Mouse (Mus musculus) testis, adult 2 months (tissue): ENCODE measurements around the gene Dhtkd1.

Source experiments
- CTCF ChIP-seq: fragments of 200-500 bp; IDR thresholded peaks from 2 replicates; pipeline ENCODE4 v1.5.1; 2012; ENCODE audit warnings: low read depth, mild to moderate bottlenecking, inconsistent platforms, low read length, moderate library complexity; ENCODE audit not compliant: control insufficient read depth, insufficient read depth, insufficient replicate concordance
- POLR2A ChIP-seq: fragments of 200-500 bp; IDR thresholded peaks from 2 replicates; pipeline ENCODE4 v1.6.1; 2012; ENCODE audit warnings: low read depth, mild to moderate bottlenecking, inconsistent platforms, low read length, moderate library complexity; ENCODE audit not compliant: control insufficient read depth

DNA sequence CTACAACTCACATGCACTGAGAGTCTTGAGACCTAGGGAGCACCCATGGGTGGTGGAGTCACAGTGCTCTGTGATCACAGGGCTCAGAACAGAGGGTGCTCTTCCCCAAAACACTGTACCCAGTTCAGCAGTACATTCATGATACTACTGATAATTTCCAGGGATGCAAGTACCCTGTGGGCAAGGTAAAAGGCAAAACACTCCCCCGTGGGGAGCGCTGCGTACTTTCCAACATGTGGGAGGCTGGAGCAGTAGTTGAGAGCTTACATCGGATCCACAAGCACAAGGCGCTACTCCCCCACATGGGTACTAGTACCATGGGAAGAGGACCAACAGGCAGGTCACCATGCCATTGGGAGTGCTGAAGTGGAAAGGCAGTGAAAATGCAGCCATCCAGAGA is 15.1 kb downstream of the Dhtkd1 start:
- TF ChIP-seq POLR2A (no peak), CTCF (no peak)
